Mouse (Mus musculus) midbrain, embryonic 11.5 days (tissue): ENCODE data around the gene Ociad2. TPM values are rescaled to one million over a fixed set of nuclear protein-coding genes. Genes with fewer than 3 reads are reported as not detected.

Experiments
- ATAC-seq: fragments of 200-750 bp; cut with Nextera tagmentation; 2 replicates; pipeline ENCODE4 v1.8.0; 2017; ENCODE audit warnings: moderate TSS enrichment, moderate library complexity; ENCODE audit not compliant: low FRiP score
- DNase-seq: peaks from one replicate; pipeline ENCODE4 v3.0.0; 2015; ENCODE audit warnings: low spot score; ENCODE audit errors: missing footprints
- H3K27ac ChIP-seq: fragments of 300-500 bp; sonication (generic); 2 replicates; pipeline ENCODE4 v1.5.1; 2014; ENCODE audit warnings: low read depth, low read length
- H3K27me3 ChIP-seq: fragments of 300-500 bp; sonication (generic); 2 replicates; pipeline ENCODE4 v1.6.1; 2014; ENCODE audit warnings: mild to moderate bottlenecking, low read length, moderate library complexity, mixed read lengths; ENCODE audit not compliant: control insufficient read depth, insufficient read depth
- H3K36me3 ChIP-seq: fragments of 300-500 bp; sonication (generic); 2 replicates; pipeline ENCODE4 v1.6.1; 2014; ENCODE audit warnings: mild to moderate bottlenecking, low read length, moderate library complexity, mixed read lengths; ENCODE audit not compliant: control insufficient read depth, insufficient read depth
- H3K4me1 ChIP-seq: fragments of 300-500 bp; sonication (generic); 2 replicates; pipeline ENCODE4 v1.6.1; 2014; ENCODE audit warnings: low read length; ENCODE audit not compliant: control insufficient read depth, insufficient read depth
- H3K4me2 ChIP-seq: fragments of 300-500 bp; sonication (generic); 2 replicates; pipeline ENCODE4 v1.6.1; 2014; ENCODE audit warnings: mild to moderate bottlenecking, moderate library complexity
- H3K4me3 ChIP-seq: fragments of 300-500 bp; sonication (generic); 2 replicates; pipeline ENCODE4 v1.5.1; 2014; ENCODE audit warnings: low read depth, low read length
- H3K9ac ChIP-seq: fragments of 300-500 bp; sonication (generic); 2 replicates; pipeline ENCODE4 v1.6.1; 2014; ENCODE audit warnings: low read length
- H3K9me3 ChIP-seq: fragments of 300-500 bp; sonication (generic); 2 replicates; pipeline ENCODE4 v1.6.1; 2016; ENCODE audit warnings: low read length; ENCODE audit not compliant: control insufficient read depth
- WGBS: fragments of 180-500 bp; shearing (Covaris S2); extraction: QIAGEN DNeasy Blood & Tissue Kit; methylation state at CpG from one replicate; pipeline ENCODE4 v1.1.7; 2014; 5-methylcytosine and 5-hydroxymethylcytosine counted together
- polyA plus RNA-seq: library from polyadenylated mRNA; unstranded; fragments of >200 nt; fragmentation: Nextera tagmentation; extraction: Ambion mirVana; gene quantifications from 2 replicates; pipeline ENCODE4 v1.2.1, GENCODE M21; 2014

Ociad2 gene
- polyA plus RNA-seq, result 13.5 and 15.5 TPM in 2 replicates

DNA sequence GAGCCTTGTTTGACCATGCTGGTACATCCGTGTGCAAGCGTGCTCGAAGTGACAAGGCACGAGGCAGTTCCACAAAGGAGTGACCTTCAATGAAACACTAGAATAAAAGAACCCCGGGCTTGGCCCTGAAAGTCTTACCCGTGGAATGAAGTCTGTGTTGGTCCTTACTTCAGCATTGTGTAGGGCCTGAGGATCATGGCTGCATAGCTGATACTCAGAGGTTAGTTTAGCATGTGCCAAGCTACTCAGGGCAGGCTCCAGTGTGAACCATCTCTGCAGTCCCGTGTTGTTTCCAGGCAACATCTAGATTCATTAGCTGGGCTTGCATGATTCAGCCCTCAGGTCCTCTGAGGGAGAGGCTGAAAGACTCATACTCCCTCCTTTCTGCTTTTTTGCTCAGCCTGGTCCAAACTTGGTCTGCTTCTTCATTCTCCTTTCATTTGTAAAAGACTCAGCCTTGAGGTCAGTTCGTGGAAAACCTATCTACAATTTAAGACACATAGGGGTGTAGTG, at the start of gene Ociad2:
Ociad2 (minus strand) TSS at position 306 of the 513 bp plus-strand sequence.
- Histone ChIP-seq H3K4me3 (no peak within 1 kb of the TSS), H3K4me1 (peaks cover 17% of the 10 kb centered on the region), H3K4me2 (no peak within 1 kb of the TSS), H3K36me3 (no peaks in the 10 kb centered on the region), H3K9me3 (no peaks in the 10 kb centered on the region), H3K9ac (no peak within 1 kb of the TSS), H3K27me3 (no peaks in the 10 kb centered on the region), H3K27ac (no peak within 1 kb of the TSS)
- WGBS, result 81% methylated on average over 8 of the region's 8 CpGs
- DNase-seq, result no peak
- ATAC-seq, result no peak

DNA sequence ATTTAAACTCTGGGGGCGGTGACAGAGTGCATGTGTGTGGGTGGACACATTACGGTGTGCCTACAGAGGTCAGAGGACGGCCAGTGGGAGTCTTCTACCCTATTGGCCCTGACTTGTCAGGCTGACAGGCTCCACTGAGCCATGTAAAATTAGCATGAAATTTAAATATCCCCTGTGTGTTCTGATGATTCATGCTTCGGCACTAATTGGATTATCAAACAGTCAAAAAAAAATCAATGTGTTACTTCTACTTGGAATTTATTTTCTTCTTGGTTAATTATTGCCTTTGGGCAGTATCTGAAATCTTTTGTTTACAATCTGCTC, 42.8 kb upstream of the Ociad2 start:
- H3K4me2 ChIP-seq, result no peak overlapping the region
- no peak overlapping the region for H3K27ac ChIP-seq
- peaks cover 3% of the 10 kb centered on the region; the same call in 1 of the 2 replicates for H3K4me1 ChIP-seq
- H3K27me3 ChIP-seq, result no peaks in the 10 kb centered on the region
- ATAC-seq (peak; percentile 74), DNase-seq (no peak)
- H3K4me3 ChIP-seq, result no peak overlapping the region
- no peaks in the 10 kb centered on the region for H3K36me3 ChIP-seq
- no peaks in the 10 kb centered on the region for H3K9me3 ChIP-seq
- no peak overlapping the region for H3K9ac ChIP-seq
- WGBS, result 41% methylated on average over 4 of the region's 4 CpGs

DNA sequence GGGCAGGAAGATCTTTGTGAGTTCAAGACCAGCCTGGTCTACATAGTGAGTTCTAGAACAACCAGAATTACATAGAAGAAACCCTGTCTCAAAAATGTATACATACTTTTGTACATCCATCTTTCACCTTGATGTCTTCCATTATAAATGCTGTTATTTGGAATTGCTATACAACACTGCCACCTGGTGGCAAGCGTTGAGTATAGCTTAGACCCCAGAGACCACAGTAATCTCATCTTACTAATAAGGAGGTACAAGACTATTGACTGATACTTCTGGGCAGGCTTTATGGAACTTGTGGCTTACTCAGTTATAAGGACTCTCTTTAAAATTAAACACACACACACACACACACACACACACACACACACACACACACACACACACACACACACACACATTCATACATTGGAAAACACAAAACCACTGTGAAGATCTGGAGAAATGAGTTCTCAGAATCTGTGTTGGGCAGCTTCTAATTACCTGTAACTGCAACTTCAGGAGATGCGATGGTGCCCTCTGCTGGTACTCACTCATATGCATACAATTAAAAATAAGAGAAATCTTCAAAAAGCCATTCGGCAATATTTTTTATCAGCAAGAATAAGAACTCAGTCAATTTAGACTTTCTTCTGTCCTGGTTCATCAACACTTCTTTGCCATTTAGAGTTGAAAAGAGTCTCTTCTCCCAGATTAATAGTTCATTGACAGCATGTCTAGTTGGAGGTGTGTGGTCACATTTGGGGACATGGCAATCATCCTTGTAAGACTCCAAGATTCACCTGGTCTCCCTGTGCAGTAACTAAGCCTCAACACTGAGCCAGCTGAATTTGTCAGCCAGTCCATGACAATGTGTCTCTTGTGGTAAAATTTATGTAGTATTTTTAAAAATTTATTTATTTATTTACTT, 42.2 kb upstream of the Ociad2 start:
- DNase-seq, result peak; percentile 93
- H3K4me2 ChIP-seq, result no peak overlapping the region
- no peak overlapping the region for H3K27ac ChIP-seq
- peaks cover 3% of the 10 kb centered on the region; the same call in 1 of the 2 replicates for H3K4me1 ChIP-seq
- no peaks in the 10 kb centered on the region for H3K9me3 ChIP-seq
- 26% methylated on average over 3 of the region's 3 CpGs for WGBS
- no peak overlapping the region for H3K9ac ChIP-seq
- H3K4me3 ChIP-seq, result no peak overlapping the region
- H3K27me3 ChIP-seq, result no peaks in the 10 kb centered on the region
- no peaks in the 10 kb centered on the region for H3K36me3 ChIP-seq
- ATAC-seq, result peak; percentile 45

DNA sequence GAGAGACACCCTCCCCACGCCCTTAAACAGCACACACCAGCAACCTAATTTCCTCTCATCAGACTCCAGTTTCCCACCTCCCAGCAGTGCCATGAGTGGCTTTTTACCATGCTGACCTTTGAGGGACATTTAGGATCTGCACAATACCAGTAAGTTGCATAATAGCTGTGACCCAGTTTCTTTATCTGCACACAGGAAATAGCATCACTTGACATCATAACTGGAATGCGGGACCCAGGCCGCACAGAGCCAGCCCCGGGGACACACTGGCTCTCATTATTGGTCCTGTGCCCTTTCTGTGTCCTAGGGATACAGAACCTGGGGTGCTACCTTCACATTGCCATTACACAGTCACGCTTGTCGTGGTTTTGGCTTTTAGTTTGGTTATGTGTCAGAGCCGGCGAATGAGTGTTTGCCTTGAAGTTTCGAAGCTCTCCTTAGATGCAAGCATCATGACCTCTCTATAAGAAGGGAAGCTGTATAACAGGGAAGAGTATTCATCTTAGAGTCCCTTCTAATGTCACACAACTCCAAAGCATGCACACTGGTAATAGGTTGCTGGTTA, 41.2 kb upstream of the Ociad2 start:
- Histone ChIP-seq H3K36me3 (no peaks in the 10 kb centered on the region), H3K27ac (no peak overlapping the region), H3K9ac (no peak overlapping the region), H3K27me3 (no peaks in the 10 kb centered on the region), H3K4me2 (no peak overlapping the region), H3K4me1 (peaks cover 3% of the 10 kb centered on the region; the same call in 1 of the 2 replicates), H3K9me3 (no peaks in the 10 kb centered on the region), H3K4me3 (no peak overlapping the region)
- 88% methylated on average over 9 of the region's 9 CpGs for WGBS
- DNase-seq (no peak), ATAC-seq (no peak)

DNA sequence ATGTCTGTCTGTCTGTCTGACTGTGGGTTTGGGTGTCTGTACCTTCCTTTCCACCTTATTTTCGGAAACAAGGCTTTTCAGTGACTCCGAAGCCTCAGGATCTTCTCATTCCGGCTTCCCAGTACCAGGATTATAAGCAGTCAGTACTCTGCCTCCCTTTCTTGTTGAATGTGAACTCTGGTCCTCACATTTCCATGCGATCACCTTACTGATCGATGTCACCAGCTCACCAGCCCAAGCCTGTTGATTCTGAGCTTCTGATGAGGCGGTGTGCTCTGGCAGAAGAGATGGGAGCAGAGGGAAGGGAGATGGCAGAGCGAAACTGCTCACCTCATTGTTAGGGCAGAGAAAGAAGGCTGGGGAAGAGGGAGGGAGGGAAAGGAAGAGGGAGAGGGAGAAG, 40.7 kb upstream of the Ociad2 start:
- 81% methylated on average over 7 of the region's 7 CpGs for WGBS
- H3K27ac ChIP-seq, result no peak overlapping the region
- H3K9ac ChIP-seq, result no peak overlapping the region
- DNase-seq (no peak), ATAC-seq (no peak)
- no peaks in the 10 kb centered on the region for H3K36me3 ChIP-seq
- no peaks in the 10 kb centered on the region for H3K27me3 ChIP-seq
- H3K4me1 ChIP-seq, result peaks cover 3% of the 10 kb centered on the region; the same call in 1 of the 2 replicates
- H3K9me3 ChIP-seq, result no peaks in the 10 kb centered on the region
- H3K4me2 ChIP-seq, result no peak overlapping the region
- H3K4me3 ChIP-seq, result no peak overlapping the region

DNA sequence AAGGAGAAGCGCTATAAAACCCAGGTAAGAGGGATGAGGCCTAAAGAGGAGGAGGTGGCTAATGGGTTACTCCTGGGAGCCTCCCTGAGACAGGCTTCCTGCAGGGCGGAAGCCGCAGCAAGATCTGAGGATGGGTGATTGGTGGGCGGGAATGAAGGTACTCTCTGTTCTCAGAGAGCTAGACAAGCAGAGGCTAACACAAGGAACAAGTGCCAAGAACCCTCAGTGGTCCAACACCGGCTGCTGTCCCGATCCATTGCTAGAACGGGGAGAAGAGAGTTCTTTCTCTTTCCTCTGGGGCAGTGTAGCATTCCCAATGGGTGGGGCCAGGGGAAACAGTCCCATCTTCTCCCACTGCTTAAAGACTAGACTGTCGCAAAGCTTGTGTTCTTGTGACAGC, 40.0 kb upstream of the Ociad2 start:
- Histone ChIP-seq H3K9ac (no peak overlapping the region), H3K4me1 (peaks cover 8% of the 10 kb centered on the region), H3K36me3 (no peaks in the 10 kb centered on the region), H3K27me3 (no peaks in the 10 kb centered on the region), H3K4me2 (no peak overlapping the region), H3K4me3 (no peak overlapping the region), H3K27ac (no peak overlapping the region), H3K9me3 (no peaks in the 10 kb centered on the region)
- WGBS, result 71% methylated on average over 8 of the region's 8 CpGs
- no peak for ATAC-seq
- DNase-seq, result no peak

DNA sequence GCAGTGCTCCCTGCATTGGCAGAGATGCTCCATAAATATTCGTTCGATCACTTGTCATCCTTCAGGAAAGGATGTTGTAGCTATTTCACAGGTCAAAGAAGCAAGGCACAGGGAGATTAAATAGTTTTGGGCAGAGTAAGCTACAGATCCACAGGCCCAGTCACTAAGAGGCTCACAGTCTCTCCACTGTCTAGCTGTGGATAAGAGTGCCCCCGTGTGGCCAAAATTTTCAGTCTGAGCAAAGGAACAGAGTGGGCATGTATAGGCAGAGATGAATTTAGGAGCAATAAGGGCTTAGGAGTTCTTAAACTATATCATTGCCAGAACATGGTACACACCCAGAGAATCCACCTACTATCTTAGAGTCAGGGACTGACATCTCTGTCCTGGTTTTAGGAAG, 39.1 kb upstream of the Ociad2 start:
- peak; percentile 72 for ATAC-seq
- peak; percentile 99 for DNase-seq
- Histone ChIP-seq H3K27ac (no peak overlapping the region), H3K4me1 (peaks cover 11% of the 10 kb centered on the region), H3K4me2 (no peak overlapping the region), H3K36me3 (no peaks in the 10 kb centered on the region), H3K27me3 (no peaks in the 10 kb centered on the region), H3K9ac (no peak overlapping the region), H3K9me3 (no peaks in the 10 kb centered on the region), H3K4me3 (no peak overlapping the region)
- 33% methylated on average over 3 of the region's 3 CpGs for WGBS

DNA sequence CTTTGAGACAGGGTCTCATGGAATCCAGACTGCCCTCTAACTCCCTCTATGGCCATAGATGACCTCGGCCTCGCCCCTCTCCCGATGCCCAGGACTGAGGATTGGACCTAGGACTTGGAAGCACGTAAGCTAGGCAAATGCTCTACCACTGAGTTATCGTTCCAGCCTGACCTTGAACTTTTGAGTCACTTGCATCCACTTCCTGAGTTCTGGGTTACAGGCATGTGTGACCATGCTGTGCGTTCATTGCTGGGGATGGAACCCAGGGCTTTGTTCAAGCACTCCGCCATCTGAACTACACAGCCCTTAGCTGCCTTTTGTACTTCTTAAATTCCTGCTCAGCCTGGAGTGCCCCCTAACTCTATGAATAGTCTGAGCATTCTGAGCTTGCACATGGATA, 35.7 kb upstream of the Ociad2 start:
- Histone ChIP-seq H3K9me3 (no peaks in the 10 kb centered on the region), H3K27ac (no peak overlapping the region), H3K36me3 (no peaks in the 10 kb centered on the region), H3K27me3 (no peaks in the 10 kb centered on the region), H3K4me2 (no peak overlapping the region), H3K4me1 (peaks cover 8% of the 10 kb centered on the region), H3K9ac (no peak overlapping the region), H3K4me3 (no peak overlapping the region)
- 81% methylated on average over 7 of the region's 7 CpGs for WGBS
- no peak for DNase-seq
- peak; percentile 13; the same call in 1 of the 2 replicates for ATAC-seq

DNA sequence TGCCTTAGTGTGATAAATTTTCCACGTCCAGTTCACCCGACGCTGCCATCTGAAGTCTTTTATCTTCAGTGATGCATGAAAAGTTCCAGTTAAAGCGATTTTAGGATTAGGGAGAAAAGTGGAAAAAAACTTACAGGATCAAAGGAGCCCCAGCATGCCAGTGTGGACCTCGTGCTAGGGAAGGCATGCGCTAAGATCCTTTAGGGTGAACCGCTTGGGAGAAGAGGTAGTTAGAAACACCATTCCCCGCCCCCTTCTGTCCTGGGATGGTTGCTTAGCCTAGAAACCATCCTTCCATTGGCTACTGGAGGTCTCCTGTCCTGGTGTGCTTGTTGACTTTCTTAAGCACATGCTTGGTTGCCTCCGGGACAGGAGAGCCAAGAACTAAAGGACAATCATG, 35.2 kb upstream of the Ociad2 start:
- peak; percentile 66 for ATAC-seq

More for the DNA sequence above, 35.2 kb upstream of the Ociad2 start:
- Histone ChIP-seq H3K4me1 (peaks cover 8% of the 10 kb centered on the region), H3K36me3 (no peaks in the 10 kb centered on the region), H3K4me2 (no peak overlapping the region), H3K27me3 (no peaks in the 10 kb centered on the region), H3K27ac (no peak overlapping the region), H3K4me3 (no peak overlapping the region), H3K9me3 (no peaks in the 10 kb centered on the region), H3K9ac (no peak overlapping the region)
- 40% methylated on average over 9 of the region's 9 CpGs for WGBS
- DNase-seq, result no peak
